Mouse (Mus musculus) E14TG2a.4 (cell line): Measurements from ENCODE around the gene Foxo1.

Experiments
- CTCF ChIP-seq: conservative IDR thresholded peaks from 2 replicates; pipeline ENCODE4 v1.5.1; 2014; ENCODE audit warnings: low read length
- POU5F1 ChIP-seq: IDR thresholded peaks from 2 replicates; pipeline ENCODE4 v1.6.1; 2014; ENCODE audit warnings: low read length, borderline replicate concordance

DNA sequence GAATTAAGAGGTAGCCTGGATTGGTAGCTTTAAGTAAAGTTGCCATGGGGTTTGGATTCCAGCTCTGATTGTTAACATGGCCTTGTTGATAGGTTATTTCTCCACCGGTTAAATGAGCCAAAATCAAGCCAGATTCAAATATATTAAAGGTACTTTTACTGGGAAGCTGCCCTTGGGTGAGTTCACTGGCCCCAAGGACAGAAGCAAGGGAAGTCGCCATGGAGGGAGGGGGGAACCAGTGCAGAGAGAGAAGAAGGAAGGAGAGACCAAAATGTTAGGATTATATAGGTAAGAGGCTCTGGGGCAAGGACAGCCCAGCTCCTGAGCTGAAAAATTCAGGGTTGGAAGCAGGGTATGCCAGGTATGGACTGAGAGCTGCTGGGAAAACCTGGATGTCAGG is 13.6 kb upstream of the Foxo1 start:
- TF ChIP-seq CTCF, result no peak
- no peak for TF ChIP-seq POU5F1
